Mouse (Mus musculus) G1E (cell line): ENCODE measurements around the gene Rsrc1. TPM values are rescaled to one million over a fixed set of nuclear protein-coding genes. Genes with fewer than 3 reads are reported as not detected.
"Not testable (repeated sequence)": the region's sequence is repeated elsewhere in the genome, so short reads cannot be mapped to it uniquely, and the experiment has no call there.

Experiments
- ATAC-seq: 2 replicates; pipeline ENCODE4 v1.8.0; 2016; ENCODE audit warnings: mild to moderate bottlenecking; ENCODE audit not compliant: insufficient number of reproducible peaks, poor library complexity, low FRiP score, severe bottlenecking; ENCODE audit errors: extremely low read depth
- DNase-seq: peaks from one replicate; pipeline ENCODE4 v3.0.0; 2012; ENCODE audit warnings: low spot score
- H3K27me3 ChIP-seq: 2 replicates; pipeline ENCODE4 v1.6.1; 2012; ENCODE audit warnings: mild to moderate bottlenecking, low read length, inconsistent platforms; ENCODE audit not compliant: insufficient read depth
- H3K36me3 ChIP-seq: replicated peaks from 2 replicates; pipeline ENCODE3; 2012; ENCODE audit warnings: mild to moderate bottlenecking, inconsistent platforms
- H3K4me1 ChIP-seq: 2 replicates; pipeline ENCODE4 v1.6.1; 2012; ENCODE audit warnings: low read depth, low read length, inconsistent platforms, mixed read lengths; ENCODE audit not compliant: insufficient read depth
- H3K4me3 ChIP-seq: 2 replicates; pipeline ENCODE4 v1.5.1; 2012; ENCODE audit warnings: low read depth, mild to moderate bottlenecking, inconsistent platforms, low read length, moderate library complexity, mixed read lengths
- H3K9me3 ChIP-seq: replicated peaks from 2 replicates; pipeline ENCODE4 v1.6.1; 2012; ENCODE audit warnings: inconsistent platforms
- CTCF ChIP-seq: IDR thresholded peaks from 2 replicates; pipeline ENCODE4 v1.5.1; 2012; ENCODE audit warnings: low read depth, low read length, inconsistent platforms, mixed read lengths
- GATA1 ChIP-seq: IDR thresholded peaks from 2 replicates; pipeline ENCODE4 v1.6.1; 2012; ENCODE audit warnings: borderline replicate concordance, low read length, inconsistent platforms, mixed read lengths
- GATA2 ChIP-seq: IDR thresholded peaks from 2 replicates; pipeline ENCODE4 v1.6.1; 2012; ENCODE audit warnings: low read depth, low read length, inconsistent platforms, borderline replicate concordance
- POLR2AphosphoS5 ChIP-seq: IDR thresholded peaks from 2 replicates; pipeline ENCODE4 v1.6.1; 2012; ENCODE audit warnings: low read depth, low read length, inconsistent platforms; ENCODE audit not compliant: insufficient replicate concordance
- TAL1 ChIP-seq: conservative IDR thresholded peaks from 2 replicates; pipeline ENCODE4 v1.6.1; 2012; ENCODE audit warnings: low read depth, low read length, inconsistent platforms, mixed read lengths
- polyA plus RNA-seq: library from polyadenylated mRNA; stranded (reverse); fragments of >175 nt; gene quantifications from 2 replicates; pipeline ENCODE4 v1.2.3, GENCODE M21; 2012
- total RNA-seq, 2 experiments: library from RNA; stranded (forward) in 1 of 2; stranded (reverse) in 1 of 2; fragments of 200-1000 nt in 1 of 2; fragments of >200 nt in 1 of 2; fragmentation: Nextera tagmentation in 1 of 2; gene quantifications; 2 replicates each; pipeline ENCODE4 v1.2.3; 2014 to 2017

Gene Rsrc1
- total and polyA plus RNA-seq, 3 experiments: 21.9 to 63.7 (median 43.0) TPM

DNA sequence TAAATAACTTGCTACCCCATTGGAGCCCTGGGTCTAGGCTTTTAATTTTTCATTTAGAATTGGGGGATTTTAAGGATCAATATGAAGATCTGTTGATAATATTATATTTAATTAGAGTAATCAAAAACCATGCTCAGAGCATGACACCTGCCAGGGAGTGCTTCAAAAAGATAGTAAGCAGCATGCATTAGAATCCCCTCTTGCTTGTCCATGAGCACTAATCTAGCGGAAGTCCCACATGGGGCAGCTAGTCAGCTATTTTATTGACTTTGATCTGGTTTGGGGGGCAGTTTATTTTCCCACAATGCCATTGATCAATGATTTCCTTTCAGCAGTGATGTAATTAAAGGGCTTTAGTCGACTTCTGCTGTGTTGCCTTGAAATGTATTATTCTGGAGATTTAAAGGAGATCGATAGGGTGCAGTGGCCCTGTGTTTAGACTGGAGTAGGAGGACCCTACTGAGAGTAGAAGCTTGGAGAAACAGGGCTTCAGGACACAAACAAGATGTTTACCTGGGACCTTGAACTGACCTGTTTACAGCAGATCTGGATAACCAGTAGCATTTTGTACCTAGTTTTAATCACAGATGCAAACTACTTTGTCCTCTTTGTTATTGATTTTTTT, 251.5 kb downstream of the Rsrc1 start:
- TF ChIP-seq TAL1 (no peak), CTCF (no peak), GATA1 (no peak), POLR2AphosphoS5 (no peak), GATA2 (no peak)
- Histone ChIP-seq H3K9me3 (no peaks in the 10 kb centered on the region), H3K27me3 (no peaks in the 10 kb centered on the region), H3K4me1 (no peaks in the 10 kb centered on the region), H3K36me3 (no peaks in the 10 kb centered on the region), H3K4me3 (no peak overlapping the region)
- ATAC-seq: no peak
- DNase-seq: no peak

DNA sequence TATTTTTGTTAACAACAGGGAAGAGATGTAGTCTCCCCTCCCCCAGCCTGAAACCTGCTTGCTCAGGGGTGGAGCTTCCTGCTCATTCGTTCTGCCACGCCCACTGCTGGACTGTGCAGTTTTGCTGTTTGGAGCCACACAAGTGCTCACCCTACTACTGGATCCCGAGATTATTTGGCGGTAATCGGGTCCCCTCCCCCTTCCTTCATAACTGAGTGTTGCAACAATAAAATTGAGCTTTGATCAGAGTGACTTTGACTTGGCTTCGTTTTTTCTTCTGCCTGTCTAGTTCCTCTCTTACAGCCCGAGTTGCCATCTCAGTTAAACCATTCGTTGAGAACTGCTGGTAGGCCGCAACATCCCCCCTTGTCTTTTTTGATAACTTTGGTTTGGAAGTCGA, 261.3 kb downstream of the Rsrc1 start:
- H3K36me3 ChIP-seq, H3K4me1 ChIP-seq, DNase-seq, H3K4me3 ChIP-seq, H3K27me3 ChIP-seq, H3K9me3 ChIP-seq, ATAC-seq: not testable (repeated sequence)

DNA sequence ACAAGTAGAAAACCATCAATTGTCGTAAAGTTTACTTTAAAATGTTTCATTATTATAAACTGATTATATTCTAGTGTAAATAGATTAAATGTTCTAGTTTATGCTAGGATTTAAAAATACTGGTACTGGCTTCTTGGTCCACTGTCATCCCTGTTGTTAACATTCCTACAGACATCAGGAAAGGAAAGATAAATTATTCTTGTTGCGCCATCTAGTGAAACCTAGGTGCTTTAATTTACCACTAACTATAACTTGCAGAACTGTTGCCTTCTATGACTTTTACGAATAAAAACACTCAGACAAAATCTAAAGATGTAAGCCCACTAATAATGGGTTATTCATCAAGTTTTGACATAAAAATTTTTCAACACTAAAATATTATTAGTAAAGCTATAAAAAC, 286.3 kb downstream of the Rsrc1 start:
- TF ChIP-seq CTCF (no peak), TAL1 (no peak)
- no peaks in the 10 kb centered on the region for H3K36me3 ChIP-seq
- H3K27me3 ChIP-seq: no peaks in the 10 kb centered on the region
- DNase-seq (no peak), ATAC-seq (no peak)
- H3K4me1 ChIP-seq: no peaks in the 10 kb centered on the region
- H3K4me3 ChIP-seq: no peak overlapping the region
- no peaks in the 10 kb centered on the region for H3K9me3 ChIP-seq

DNA sequence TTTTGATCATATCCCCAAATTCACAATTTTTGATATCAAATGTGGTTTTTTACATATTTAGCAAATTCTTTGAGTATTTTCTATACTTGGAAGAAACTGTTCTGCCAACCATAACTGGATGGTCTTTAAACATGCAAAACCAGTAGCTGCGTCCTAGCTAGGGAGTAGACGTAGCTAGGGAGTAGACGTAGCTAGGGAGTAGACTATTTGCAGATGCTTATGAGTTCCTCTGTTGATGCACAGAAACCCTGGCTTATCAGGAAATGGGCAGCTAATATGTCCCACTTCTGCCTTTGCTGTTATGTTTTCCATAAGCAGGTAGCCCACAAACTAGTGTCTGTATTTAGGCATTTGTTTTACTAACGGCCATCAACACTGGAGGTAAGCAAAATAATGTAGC, 298.6 kb downstream of the Rsrc1 start:
- peaks cover 2% of the 10 kb centered on the region for H3K36me3 ChIP-seq
- TF ChIP-seq CTCF: no peak
- TF ChIP-seq POLR2AphosphoS5: no peak
- no peak for TF ChIP-seq GATA1
- TF ChIP-seq TAL1: no peak
- no peak for TF ChIP-seq GATA2
- no peaks in the 10 kb centered on the region for H3K4me1 ChIP-seq
- no peaks in the 10 kb centered on the region for H3K27me3 ChIP-seq
- ATAC-seq: no peak
- no peaks in the 10 kb centered on the region for H3K9me3 ChIP-seq
- no peak overlapping the region for H3K4me3 ChIP-seq
- DNase-seq: no peak

DNA sequence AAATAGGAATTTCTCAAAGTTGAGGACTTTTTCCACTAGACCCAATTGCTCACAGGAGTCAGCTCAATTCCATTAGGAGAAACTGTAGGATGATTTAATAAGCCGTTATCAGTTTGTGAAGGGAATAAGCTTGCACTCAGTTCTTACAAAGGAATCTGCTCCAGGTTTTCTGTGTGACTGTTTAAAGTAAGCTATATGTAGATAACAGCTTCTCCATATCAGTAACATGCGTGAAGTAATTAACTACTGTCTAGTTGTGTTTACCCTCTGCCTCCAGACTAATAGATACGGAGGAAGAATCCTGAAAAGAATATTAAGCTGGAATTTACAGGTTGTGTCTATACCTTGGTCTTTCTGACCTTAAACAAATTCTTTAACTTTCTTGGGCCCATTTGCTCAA, 299.1 kb downstream of the Rsrc1 start:
- Histone ChIP-seq H3K4me1 (no peaks in the 10 kb centered on the region), H3K4me3 (no peak overlapping the region), H3K36me3 (peaks cover 2% of the 10 kb centered on the region), H3K27me3 (no peaks in the 10 kb centered on the region), H3K9me3 (no peaks in the 10 kb centered on the region)
- DNase-seq (no peak), ATAC-seq (no peak)
- TF ChIP-seq TAL1 (no peak), POLR2AphosphoS5 (no peak), GATA2 (no peak), GATA1 (no peak), CTCF (no peak)

DNA sequence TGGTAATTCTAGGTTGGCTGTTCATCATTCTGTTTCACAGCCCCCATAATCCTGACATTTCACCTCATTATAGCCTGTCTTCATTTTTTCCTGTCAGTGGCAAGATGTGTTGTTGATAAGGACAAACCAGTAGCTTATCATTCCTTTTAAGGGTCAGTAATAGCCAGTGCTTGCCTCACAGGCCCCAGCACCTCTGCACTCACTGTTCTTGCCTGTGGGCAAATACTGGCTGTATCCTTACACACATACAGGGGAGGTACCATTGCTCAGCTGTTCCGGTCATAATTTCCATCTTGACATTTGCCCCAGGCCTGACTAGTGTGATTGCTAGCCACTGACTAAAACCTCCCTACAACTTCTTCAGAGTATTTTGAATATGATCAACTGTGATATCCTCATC, 302.8 kb downstream of the Rsrc1 start:
- H3K4me1 ChIP-seq: no peaks in the 10 kb centered on the region
- no peak for DNase-seq
- H3K9me3 ChIP-seq: no peaks in the 10 kb centered on the region
- H3K36me3 ChIP-seq: peaks cover 2% of the 10 kb centered on the region
- ATAC-seq: no peak
- H3K4me3 ChIP-seq: no peak overlapping the region
- H3K27me3 ChIP-seq: no peaks in the 10 kb centered on the region
- TF ChIP-seq GATA1: no peak
- no peak for TF ChIP-seq CTCF
- TF ChIP-seq POLR2AphosphoS5: no peak
- TF ChIP-seq TAL1: no peak
- TF ChIP-seq GATA2: no peak

DNA sequence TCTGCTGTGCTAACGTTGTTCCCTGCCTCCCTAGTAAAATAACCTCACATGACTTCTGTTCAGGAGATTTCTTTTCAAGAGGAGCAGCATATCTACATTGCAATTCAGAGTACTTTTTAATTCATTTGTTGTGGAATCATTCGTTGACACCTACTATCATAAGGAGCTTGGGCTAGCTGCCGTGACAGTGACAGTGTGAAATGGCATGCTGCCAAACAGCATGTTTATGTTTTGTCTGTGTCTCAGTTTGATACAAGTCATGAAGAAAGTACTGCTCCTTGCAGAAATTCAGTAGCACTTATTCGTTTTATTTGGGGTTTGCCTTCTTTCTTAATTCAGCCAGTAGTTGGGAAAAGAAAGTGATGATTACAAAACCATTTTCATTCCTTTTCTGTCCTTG, 303.7 kb downstream of the Rsrc1 start:
- Histone ChIP-seq H3K4me1 (no peaks in the 10 kb centered on the region), H3K9me3 (no peaks in the 10 kb centered on the region), H3K27me3 (no peaks in the 10 kb centered on the region), H3K4me3 (no peak overlapping the region), H3K36me3 (peaks cover 2% of the 10 kb centered on the region)
- no peak for DNase-seq
- ATAC-seq: no peak
- no peak for TF ChIP-seq GATA2
- TF ChIP-seq TAL1: no peak
- TF ChIP-seq CTCF: no peak
- TF ChIP-seq POLR2AphosphoS5: no peak
- TF ChIP-seq GATA1: no peak
